Mouse (Mus musculus) hindbrain, postnatal 0 days (tissue): ENCODE measurements around the gene Mageb18. TPM values are rescaled to one million over a fixed set of nuclear protein-coding genes. Genes with fewer than 3 reads are reported as not detected.
"Not testable (repeated sequence)": the region's sequence is repeated elsewhere in the genome, so short reads cannot be mapped to it uniquely, and the experiment has no call there.

ENCODE experiments used
- ATAC-seq: fragments of 200-750 bp; cut with Nextera tagmentation; 2 replicates; pipeline ENCODE4 v1.8.0; 2017; ENCODE audit warnings: mild to moderate bottlenecking, moderate TSS enrichment, moderate library complexity
- DNase-seq: peaks from one replicate; pipeline ENCODE4 v3.0.0-alpha.2; 2015; ENCODE audit warnings: low spot score
- H3K27ac ChIP-seq: fragments of 300-500 bp; sonication (generic); 2 replicates; pipeline ENCODE4 v1.5.1; 2014; ENCODE audit warnings: mild to moderate bottlenecking
- H3K27me3 ChIP-seq: fragments of 300-500 bp; sonication (generic); 2 replicates; pipeline ENCODE4 v1.6.1; 2014; ENCODE audit warnings: low read length, mixed read lengths; ENCODE audit not compliant: insufficient read depth
- H3K36me3 ChIP-seq: fragments of 300-500 bp; sonication (generic); 2 replicates; pipeline ENCODE4 v1.6.1; 2014; ENCODE audit warnings: low read length, mixed read lengths; ENCODE audit not compliant: insufficient read depth
- H3K4me1 ChIP-seq: fragments of 300-500 bp; sonication (generic); 2 replicates; pipeline ENCODE4 v1.6.1; 2014; ENCODE audit warnings: antibody characterized with exemption, low read length, mixed read lengths; ENCODE audit not compliant: insufficient read depth
- H3K4me2 ChIP-seq: fragments of 300-500 bp; sonication (generic); 2 replicates; pipeline ENCODE4 v1.6.1; 2014; ENCODE audit warnings: low read depth, mild to moderate bottlenecking, low read length, moderate library complexity, mixed read lengths
- H3K4me3 ChIP-seq: fragments of 300-500 bp; sonication (generic); 2 replicates; pipeline ENCODE4 v1.5.1; 2014; ENCODE audit warnings: low read length
- H3K9ac ChIP-seq: fragments of 300-500 bp; sonication (generic); replicated peaks from 2 replicates; pipeline ENCODE4 v1.6.1; 2014; ENCODE audit warnings: mild to moderate bottlenecking, low read length, moderate library complexity, mixed read lengths
- H3K9me3 ChIP-seq: fragments of 300-500 bp; sonication (generic); 2 replicates; pipeline ENCODE4 v1.6.1; 2016; ENCODE audit warnings: low read length, mixed read lengths
- CTCF ChIP-seq: IDR thresholded peaks from 2 replicates; pipeline ENCODE4 v1.5.1; 2016; ENCODE audit warnings: antibody characterized with exemption, control low read depth, low read depth
- WGBS: fragments of 180-500 bp; shearing (Covaris S2); extraction: QIAGEN DNeasy Blood & Tissue Kit; methylation state at CpG from one replicate; pipeline ENCODE4 v1.1.7; 2014; 5-methylcytosine and 5-hydroxymethylcytosine counted together
- polyA plus RNA-seq: library from polyadenylated mRNA; unstranded; fragments of >200 nt; fragmentation: Nextera tagmentation; extraction: Ambion mirVana; gene quantifications from 2 replicates; pipeline ENCODE4 v1.2.1, GENCODE M21; 2015
- total RNA-seq: library from RNA; depleted of rRNA; stranded (reverse); fragments of >200 nt; gene quantifications from 2 replicates; pipeline ENCODE4 v1.2.3, GENCODE M21; 2014; rRNA removed

The Mageb18 gene
- 0.16 TPM in 1 of 2 replicates, not detected in the other for total RNA-seq
- not detected in 2 replicates for polyA plus RNA-seq

GRCm38 (mm10) chrX:92599472-92599871 is at the start of gene Mageb18:
TSS of gene Mageb18 (minus strand) at chrX:92599572.
- Histone ChIP-seq H3K4me3 (no peak within 1 kb of the TSS), H3K36me3 (no peaks in the 10 kb centered on the region), H3K9ac (no peak within 1 kb of the TSS), H3K27ac (no peak within 1 kb of the TSS), H3K9me3 (no peaks in the 10 kb centered on the region), H3K27me3 (no peaks in the 10 kb centered on the region), H3K4me1 (no peaks in the 10 kb centered on the region), H3K4me2 (no peak within 1 kb of the TSS)
- ATAC-seq (no peak), DNase-seq (no peak)
- 72% methylated on average over 1 of the region's 1 CpGs for WGBS
- TF ChIP-seq CTCF: no peak

GRCm38 (mm10) chrX:92612788-92613187 is 13.4 kb upstream of the Mageb18 start:
- ATAC-seq (no peak), DNase-seq (no peak)
- no peak overlapping the region for H3K4me2 ChIP-seq
- no peak overlapping the region for H3K4me3 ChIP-seq
- no peak overlapping the region for H3K9ac ChIP-seq
- no peaks in the 10 kb centered on the region for H3K9me3 ChIP-seq
- H3K27ac ChIP-seq: no peak overlapping the region
- H3K27me3 ChIP-seq: no peaks in the 10 kb centered on the region
- no peaks in the 10 kb centered on the region for H3K4me1 ChIP-seq
- TF ChIP-seq CTCF: no peak
- no peaks in the 10 kb centered on the region for H3K36me3 ChIP-seq
- 88% methylated on average over 3 of the region's 3 CpGs for WGBS

GRCm38 (mm10) chrX:92610466-92610865 is 11.1 kb upstream of the Mageb18 start:
- no peak overlapping the region for H3K9ac ChIP-seq
- H3K27ac ChIP-seq: no peak overlapping the region
- H3K4me2 ChIP-seq: no peak overlapping the region
- H3K27me3 ChIP-seq: no peaks in the 10 kb centered on the region
- ATAC-seq (no peak), DNase-seq (no peak)
- no peak overlapping the region for H3K4me3 ChIP-seq
- 67% methylated on average over 3 of the region's 3 CpGs for WGBS
- no peak for TF ChIP-seq CTCF
- H3K36me3 ChIP-seq: no peaks in the 10 kb centered on the region
- no peaks in the 10 kb centered on the region for H3K4me1 ChIP-seq
- no peaks in the 10 kb centered on the region for H3K9me3 ChIP-seq

- ATAC-seq (no peak), DNase-seq (peak; percentile 73)
- Histone ChIP-seq H3K27ac (no peak overlapping the region), H3K4me1 (no peaks in the 10 kb centered on the region), H3K4me3 (no peak overlapping the region), H3K4me2 (no peak overlapping the region), H3K36me3 (no peaks in the 10 kb centered on the region), H3K9ac (no peak overlapping the region), H3K9me3 (no peaks in the 10 kb centered on the region), H3K27me3 (no peaks in the 10 kb centered on the region)
- peak; percentile 65 for TF ChIP-seq CTCF
- WGBS: 38% methylated on average over 4 of the region's 4 CpGs
These were observed 2.0 kb downstream of the Mageb18 start for GRCm38 (mm10) chrX:92597324-92597723.

GRCm38 (mm10) chrX:92527826-92528225 is 71.5 kb downstream of the Mageb18 start:
- no peak overlapping the region for H3K27ac ChIP-seq
- H3K4me3 ChIP-seq: no peak overlapping the region
- H3K4me1 ChIP-seq: no peaks in the 10 kb centered on the region
- DNase-seq (no peak), ATAC-seq (no peak)
- no peaks in the 10 kb centered on the region for H3K36me3 ChIP-seq
- no peaks in the 10 kb centered on the region for H3K27me3 ChIP-seq
- H3K4me2 ChIP-seq: no peak overlapping the region
- 65% methylated on average over 1 of the region's 1 CpGs for WGBS
- no peak for TF ChIP-seq CTCF
- no peaks in the 10 kb centered on the region for H3K9me3 ChIP-seq
- H3K9ac ChIP-seq: no peak overlapping the region

GRCm38 (mm10) chrX:92498254-92498653 is 101.1 kb downstream of the Mageb18 start:
- H3K27ac ChIP-seq: no peak overlapping the region
- H3K4me1 ChIP-seq: no peaks in the 10 kb centered on the region
- no peak for TF ChIP-seq CTCF
- whole genome bisulfite sequencing: 56% methylated on average over 1 of the region's 1 CpGs
- H3K4me2 ChIP-seq: no peak overlapping the region
- ATAC-seq (no peak), DNase-seq (peak; percentile 10)
- no peaks in the 10 kb centered on the region for H3K36me3 ChIP-seq
- no peak overlapping the region for H3K4me3 ChIP-seq
- no peaks in the 10 kb centered on the region for H3K27me3 ChIP-seq
- H3K9me3 ChIP-seq: no peaks in the 10 kb centered on the region
- no peak overlapping the region for H3K9ac ChIP-seq

- H3K27me3 ChIP-seq, H3K27ac ChIP-seq, DNase-seq, H3K9me3 ChIP-seq, H3K4me1 ChIP-seq, H3K9ac ChIP-seq, H3K4me3 ChIP-seq, H3K36me3 ChIP-seq, ATAC-seq, H3K4me2 ChIP-seq: not testable (repeated sequence)
- 84% methylated on average over 4 of the region's 4 CpGs for WGBS
These were observed 109.7 kb downstream of the Mageb18 start, which contains the start of gene Gm5941 for GRCm38 (mm10) chrX:92489649-92490048. TSS of gene Gm5941 (plus strand) at chrX:92489949.
